Mouse (Mus musculus): ENCODE measurements at regions not wholly inside any gene's neighbourhood (a gene's known extent, or its start where the extent isn't known, plus 50 kb on each side); places are given as distances from the start of the nearest gene placed in this dataset.
A peak's percentile ranks its signal among the peaks of the same experiment; 100 is the strongest.

GRCm38 (mm10) chr13:97650191-97650590 lies 110.2 kb downstream of the Gm10260 start:
- H3K4me3 ChIP-seq, result no peak overlapping the region
- H3K27me3 ChIP-seq (ENCODE audit: insufficient read depth, poor library complexity, severe bottlenecking), result no peaks in the 10 kb centered on the region
- DNase-seq (ENCODE audit: low spot score), result no peak
- H3K9me3 ChIP-seq, result no peaks in the 10 kb centered on the region
- H3K36me3 ChIP-seq, result no peaks in the 10 kb centered on the region
- 0 out of 2 replicates have a peak overlapping the region, but pooled peaks have one; percentile 8 for H3K27ac ChIP-seq
- 0 out of 2 replicates have a peak, but pooled peaks cover 3% of the 10 kb centered on the region for H3K4me1 ChIP-seq (replicated peaks)
- WGBS, result 79% methylated on average over 2 of the region's 2 CpGs

DNA sequence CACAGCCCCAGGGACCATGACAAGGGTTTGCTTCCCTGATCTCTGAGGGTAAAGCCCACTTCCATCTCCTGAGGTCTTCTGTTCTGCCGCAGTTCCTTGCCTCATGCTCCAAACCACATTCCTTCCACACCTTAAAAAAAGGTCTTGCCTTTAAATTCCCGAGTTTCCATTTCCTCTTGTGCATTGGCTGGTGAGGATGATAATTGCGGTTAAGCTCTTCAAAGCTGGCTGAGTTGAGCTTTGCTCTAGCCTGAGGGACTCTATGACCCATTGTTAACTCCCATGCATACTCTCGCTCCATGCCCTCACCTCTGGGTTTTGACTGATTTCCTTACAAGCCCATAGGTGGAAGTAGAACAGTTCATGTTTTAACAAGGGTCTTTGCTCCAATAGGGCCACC lies 112.9 kb downstream of the Gm10260 start:
- DNase-seq (ENCODE audit: low spot score), result no peak
- Histone ChIP-seq H3K9me3 (no peaks in the 10 kb centered on the region), H3K4me1 (replicated peaks) (0 out of 2 replicates have a peak, but pooled peaks cover 3% of the 10 kb centered on the region), H3K27me3 (ENCODE audit: insufficient read depth, poor library complexity, severe bottlenecking) (no peaks in the 10 kb centered on the region), H3K36me3 (no peaks in the 10 kb centered on the region), H3K4me3 (no peak overlapping the region), H3K27ac (no peak overlapping the region)
- WGBS, result 82% methylated on average over 4 of the region's 4 CpGs

- WGBS, result 90% methylated on average over 7 of the region's 7 CpGs
Measured at GRCm38 (mm10) chr13:97646021-97646385, 114.4 kb downstream of the Gm10260 start.

GRCm38 (mm10) chr13:97645107-97646020 lies 115.1 kb downstream of the Gm10260 start:
- H3K27me3 ChIP-seq (ENCODE audit: insufficient read depth, poor library complexity, severe bottlenecking), result no peaks in the 10 kb centered on the region
- 71% methylated on average over 15 of the region's 15 CpGs for WGBS
- DNase-seq (ENCODE audit: low spot score), result no peak

More at GRCm38 (mm10) chr13:97646021-97646385, 114.4 kb downstream of the Gm10260 start:
- Histone ChIP-seq H3K27ac (no peak overlapping the region), H3K36me3 (no peaks in the 10 kb centered on the region), H3K27me3 (ENCODE audit: insufficient read depth, poor library complexity, severe bottlenecking) (no peaks in the 10 kb centered on the region), H3K4me1 (replicated peaks) (0 out of 2 replicates have a peak, but pooled peaks cover 3% of the 10 kb centered on the region), H3K9me3 (no peaks in the 10 kb centered on the region), H3K4me3 (no peak overlapping the region)
- DNase-seq (ENCODE audit: low spot score), result no peak

GRCm38 (mm10) chr13:97640236-97640635 lies 120.2 kb downstream of the Gm10260 start:
- Histone ChIP-seq H3K27me3 (ENCODE audit: insufficient read depth, poor library complexity, severe bottlenecking) (no peaks in the 10 kb centered on the region), H3K27ac (no peak overlapping the region), H3K4me3 (no peak overlapping the region), H3K36me3 (no peaks in the 10 kb centered on the region), H3K4me1 (replicated peaks) (0 out of 2 replicates have a peak, but pooled peaks cover 12% of the 10 kb centered on the region), H3K9me3 (no peaks in the 10 kb centered on the region)
- WGBS, result 91% methylated on average over 3 of the region's 3 CpGs
- no peak for DNase-seq (ENCODE audit: low spot score)

More at GRCm38 (mm10) chr13:97645107-97646020, 115.1 kb downstream of the Gm10260 start:
- Histone ChIP-seq H3K27ac (no peak overlapping the region), H3K9me3 (no peaks in the 10 kb centered on the region), H3K36me3 (no peaks in the 10 kb centered on the region), H3K4me1 (replicated peaks) (0 out of 2 replicates have a peak, but pooled peaks cover 3% of the 10 kb centered on the region), H3K4me3 (no peak overlapping the region)

- H3K27ac ChIP-seq, result no peak overlapping the region
- no peak for DNase-seq (ENCODE audit: low spot score)
- no peaks in the 10 kb centered on the region for H3K9me3 ChIP-seq
- H3K4me1 ChIP-seq (replicated peaks), result peaks cover 13% of the 10 kb centered on the region; the same call in 1 of the 2 replicates
- H3K27me3 ChIP-seq (ENCODE audit: insufficient read depth, poor library complexity, severe bottlenecking), result no peaks in the 10 kb centered on the region
- no peak overlapping the region for H3K4me3 ChIP-seq
- WGBS, result 75% methylated on average over 3 of the region's 3 CpGs
- H3K36me3 ChIP-seq, result no peaks in the 10 kb centered on the region
Measured at GRCm38 (mm10) chr13:97639656-97640055, 120.8 kb downstream of the Gm10260 start.

GRCm38 (mm10) chr13:97638457-97639088 lies 121.9 kb downstream of the Gm10260 start:
- H3K27ac ChIP-seq, result no peak overlapping the region
- DNase-seq (ENCODE audit: low spot score), result no peak
- H3K27me3 ChIP-seq (ENCODE audit: insufficient read depth, poor library complexity, severe bottlenecking), result no peaks in the 10 kb centered on the region

DNA sequence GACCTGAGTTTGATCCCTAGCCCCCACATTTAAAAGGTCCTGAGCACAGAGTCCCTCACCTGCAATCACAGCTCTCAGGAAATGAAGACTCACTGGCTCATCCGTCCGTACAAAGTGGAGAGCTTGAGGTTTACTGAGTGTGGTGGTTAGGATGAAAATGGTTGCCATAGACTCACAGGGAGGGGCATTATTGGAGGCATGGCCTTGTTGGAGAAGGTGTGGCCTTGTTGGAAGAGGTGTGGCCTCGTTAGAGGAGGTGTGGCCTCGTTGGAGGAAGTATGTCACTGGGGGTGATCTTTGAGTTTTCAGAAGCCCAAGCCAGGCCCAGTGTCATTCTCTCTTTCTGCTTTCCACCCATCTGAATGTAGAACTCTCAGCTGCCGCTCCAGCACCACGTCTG lies 122.9 kb downstream of the Gm10260 start:
- DNase-seq (ENCODE audit: low spot score), result no peak
- Histone ChIP-seq H3K27ac (no peak overlapping the region), H3K27me3 (ENCODE audit: insufficient read depth, poor library complexity, severe bottlenecking) (no peaks in the 10 kb centered on the region), H3K36me3 (no peaks in the 10 kb centered on the region), H3K4me1 (replicated peaks) (peaks cover 21% of the 10 kb centered on the region), H3K4me3 (no peak overlapping the region), H3K9me3 (no peaks in the 10 kb centered on the region)
- 92% methylated on average over 6 of the region's 6 CpGs for WGBS

More at GRCm38 (mm10) chr13:97638457-97639088, 121.9 kb downstream of the Gm10260 start:
- 78% methylated on average over 5 of the region's 5 CpGs for WGBS
- H3K9me3 ChIP-seq, result no peaks in the 10 kb centered on the region
- H3K4me3 ChIP-seq, result no peak overlapping the region
- H3K36me3 ChIP-seq, result no peaks in the 10 kb centered on the region
- H3K4me1 ChIP-seq (replicated peaks), result peaks cover 21% of the 10 kb centered on the region

- Histone ChIP-seq H3K4me3 (no peak overlapping the region), H3K27me3 (ENCODE audit: insufficient read depth, poor library complexity, severe bottlenecking) (no peaks in the 10 kb centered on the region), H3K9me3 (no peaks in the 10 kb centered on the region), H3K27ac (peak overlapping the region; percentile 23; the same call in 1 of the 2 replicates), H3K4me1 (replicated peaks) (peaks cover 17% of the 10 kb centered on the region), H3K36me3 (no peaks in the 10 kb centered on the region)
- DNase-seq (ENCODE audit: low spot score), result no peak
- WGBS, result 77% methylated on average over 8 of the region's 8 CpGs
Measured at GRCm38 (mm10) chr13:97634041-97634788, 126.2 kb downstream of the Gm10260 start.

- DNase-seq (ENCODE audit: low spot score), result no peak
- no peaks in the 10 kb centered on the region for H3K9me3 ChIP-seq
- no peak overlapping the region for H3K27ac ChIP-seq
- no peaks in the 10 kb centered on the region for H3K27me3 ChIP-seq (ENCODE audit: insufficient read depth, poor library complexity, severe bottlenecking)
- H3K4me1 ChIP-seq (replicated peaks), result peaks cover 12% of the 10 kb centered on the region
- 83% methylated on average over 4 of the region's 4 CpGs for WGBS
- H3K4me3 ChIP-seq, result no peak overlapping the region
- H3K36me3 ChIP-seq, result no peaks in the 10 kb centered on the region
Measured at GRCm38 (mm10) chr13:97633551-97633950, 126.9 kb downstream of the Gm10260 start.

GRCm38 (mm10) chr13:97631872-97632402 lies 128.5 kb downstream of the Gm10260 start:
- DNase-seq (ENCODE audit: low spot score), result no peak
- Histone ChIP-seq H3K9me3 (no peaks in the 10 kb centered on the region), H3K4me3 (no peak overlapping the region), H3K27me3 (ENCODE audit: insufficient read depth, poor library complexity, severe bottlenecking) (no peaks in the 10 kb centered on the region), H3K27ac (no peak overlapping the region), H3K36me3 (no peaks in the 10 kb centered on the region), H3K4me1 (replicated peaks) (peaks cover 9% of the 10 kb centered on the region)
- WGBS, result 86% methylated on average over 13 of the region's 13 CpGs

DNA sequence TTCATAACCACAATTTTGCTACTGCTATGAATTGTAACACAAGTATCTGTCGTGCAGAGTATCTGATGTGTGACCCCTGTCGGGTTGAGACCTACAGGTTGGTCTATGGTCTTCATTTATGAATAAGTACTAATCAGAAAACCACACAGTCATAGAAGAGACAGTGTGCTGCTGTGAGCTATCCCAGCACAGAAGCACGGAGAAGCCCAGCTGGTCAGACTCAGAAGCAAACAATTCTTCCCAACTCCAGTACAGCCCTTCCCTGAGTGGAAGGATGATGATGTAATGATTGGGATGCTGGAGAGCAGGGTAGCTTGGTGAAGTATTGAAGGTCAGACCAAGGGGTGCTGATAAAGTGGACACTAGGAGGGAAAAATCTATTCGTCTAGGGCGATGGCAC lies 129.5 kb downstream of the Gm10260 start:
- no peaks in the 10 kb centered on the region for H3K9me3 ChIP-seq
- no peak overlapping the region for H3K27ac ChIP-seq
- H3K36me3 ChIP-seq, result no peaks in the 10 kb centered on the region
- no peaks in the 10 kb centered on the region for H3K27me3 ChIP-seq (ENCODE audit: insufficient read depth, poor library complexity, severe bottlenecking)
- 92% methylated on average over 5 of the region's 5 CpGs for WGBS
- DNase-seq (ENCODE audit: low spot score), result no peak
- peaks cover 9% of the 10 kb centered on the region for H3K4me1 ChIP-seq (replicated peaks)
- H3K4me3 ChIP-seq, result no peak overlapping the region
